7 mouse cellular contexts compared by ENCODE assay signal in the genomic region with DNA sequence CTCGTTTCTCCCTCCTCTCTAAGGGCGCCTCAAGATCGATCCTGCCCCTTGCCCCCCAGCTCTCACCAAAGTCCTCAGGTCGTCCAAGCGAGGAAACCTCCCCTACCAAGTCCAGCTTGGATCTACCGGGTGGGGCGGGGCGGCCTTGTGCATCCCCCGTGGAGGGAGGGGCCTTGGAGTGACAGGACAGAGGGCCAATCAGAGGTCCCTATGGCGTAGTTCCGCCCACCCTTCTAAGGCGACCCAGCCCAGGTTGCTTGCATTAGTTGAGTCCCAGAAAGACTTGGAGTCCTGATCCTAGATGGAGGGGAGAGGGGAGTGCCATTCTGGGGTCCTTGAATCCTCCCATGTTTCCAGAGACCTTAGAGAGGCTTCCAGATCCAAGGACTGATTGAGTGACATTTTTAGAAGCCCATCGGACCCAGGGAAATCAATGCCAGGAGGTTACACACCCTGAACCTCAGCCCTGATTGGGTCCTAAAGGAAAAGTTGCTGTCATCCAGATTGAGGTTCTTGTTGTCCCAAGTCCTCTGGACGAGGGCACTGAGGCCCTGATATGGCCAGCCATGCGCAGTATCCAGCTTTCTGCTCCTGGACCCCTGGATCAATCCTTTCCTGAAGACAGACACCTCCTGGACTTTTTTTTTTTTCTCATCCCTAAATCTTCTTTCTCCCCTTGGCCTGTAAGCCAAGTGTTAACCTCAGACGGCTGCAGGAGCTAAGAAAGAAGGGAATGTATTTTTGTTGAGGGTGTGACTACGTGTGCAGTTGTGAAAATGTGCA. TPM values are rescaled to one million over a fixed set of nuclear protein-coding genes. Genes with fewer than 3 reads are reported as not detected.
DNase-seq lines count a peak whose midpoint lies in the region; ATAC-seq and TF ChIP-seq lines count a peak whose summit lies in the region.

No protein-coding gene starts in this region.

- DNase-seq in MEL-GATA-1-ER (ENCODE audit: extremely low read depth, low read depth) = peak; percentile 85
- DNase-seq in forebrain, postnatal 0 days = peak; percentile 72
- DNase-seq in hindbrain, embryonic 11.5 days (ENCODE audit: low spot score) = peak; percentile 92
- peak; percentile 66 to 67 for DNase-seq in layer of hippocampus, postnatal 14 days (ENCODE audit: low spot score in 2 of 2)
- DNase-seq in skeletal muscle tissue, adult 2 months (ENCODE audit: low read depth, low spot score) = peak; percentile 94

- peak overlapping the region; percentile 46 for H3K4me2 ChIP-seq in forebrain, postnatal 0 days (ENCODE audit: low read depth)
- H3K4me2 ChIP-seq in hindbrain, embryonic 11.5 days (replicated peaks; ENCODE audit: low read depth, low read length) = peak overlapping the region; percentile 56

- ATAC-seq in forebrain, postnatal 0 days = peak; percentile 62
- ATAC-seq in hindbrain, embryonic 11.5 days (ENCODE audit: low FRiP score) = peak; percentile 72
- ATAC-seq in megakaryocyte, adult 5-6 weeks (ENCODE audit: poor library complexity, severe bottlenecking) = peak; percentile 76

- no peaks in the 10 kb centered on the region for H3K27me3 ChIP-seq in forebrain, postnatal 0 days (ENCODE audit: insufficient read depth, low read length)
- H3K27me3 ChIP-seq in hindbrain, embryonic 11.5 days (ENCODE audit: control insufficient read depth, insufficient read depth, low read length) = no peaks in the 10 kb centered on the region

- TF ChIP-seq CTCF in forebrain, postnatal 0 days (IDR thresholded peaks at IDR 0.05; ENCODE audit: low read depth) = no peak

- H3K4me3 ChIP-seq in brown adipose tissue, adult 24 weeks (ENCODE audit: insufficient read depth, low read depth, low read length) = peak overlapping the region; percentile 72
- peak overlapping the region; percentile 18; the same call in 1 of the 2 replicates for H3K4me3 ChIP-seq in forebrain, postnatal 0 days (ENCODE audit: low read depth, low read length)
- H3K4me3 ChIP-seq in hindbrain, embryonic 11.5 days (ENCODE audit: low read depth, low read length) = peak overlapping the region; percentile 39

- WGBS in forebrain, postnatal 0 days = 6% methylated on average over 17 of the region's 17 CpGs
- WGBS in hindbrain, embryonic 11.5 days = 4% methylated on average over 17 of the region's 17 CpGs

- peaks cover 17% of the 10 kb centered on the region for H3K4me1 ChIP-seq in brown adipose tissue, adult 24 weeks (ENCODE audit: control insufficient read depth, insufficient read depth, insufficient read length, low read length)
- 0 out of 2 replicates have a peak, but pooled peaks cover 5% of the 10 kb centered on the region for H3K4me1 ChIP-seq in forebrain, postnatal 0 days (ENCODE audit: insufficient read depth)
- peaks cover 7% of the 10 kb centered on the region for H3K4me1 ChIP-seq in hindbrain, embryonic 11.5 days (replicated peaks; ENCODE audit: control insufficient read depth, insufficient read depth, low read length)

- peak overlapping the region; percentile 77 for H3K27ac ChIP-seq in brown adipose tissue, adult 24 weeks (replicated peaks; ENCODE audit: low read depth, low read length)
- H3K27ac ChIP-seq in forebrain, postnatal 0 days (ENCODE audit: low read depth, low read length) = peak overlapping the region; percentile 48
- peak overlapping the region; percentile 76 for H3K27ac ChIP-seq in hindbrain, embryonic 11.5 days (ENCODE audit: low read depth, low read length)

- H3K36me3 ChIP-seq in forebrain, postnatal 0 days (ENCODE audit: insufficient read depth) = no peaks in the 10 kb centered on the region
- H3K36me3 ChIP-seq in hindbrain, embryonic 11.5 days (ENCODE audit: control insufficient read depth, insufficient read depth, low read length) = no peaks in the 10 kb centered on the region

- H3K9ac ChIP-seq in forebrain, postnatal 0 days = no peak overlapping the region
- H3K9ac ChIP-seq in hindbrain, embryonic 11.5 days (ENCODE audit: low read depth, low read length) = peak overlapping the region; percentile 47

- H3K9me3 ChIP-seq in forebrain, postnatal 0 days (ENCODE audit: low read length) = no peaks in the 10 kb centered on the region
- no peaks in the 10 kb centered on the region for H3K9me3 ChIP-seq in hindbrain, embryonic 11.5 days (ENCODE audit: control insufficient read depth, low read length)

RNA-seq across cellular contexts. Expression of a gene that starts 2.1 kb away (rescaled TPM):
- 62.9 and 78.2 TPM in 2 replicates for polyA plus RNA-seq in brown adipose tissue, adult 24 weeks (2012; ENCODE audit: insufficient read depth, insufficient read length, missing spikeins)
- 8.1 and 8.5 TPM in 2 replicates for total RNA-seq in forebrain, postnatal 0 days (2014; rRNA removed)
- polyA plus RNA-seq in forebrain, postnatal 0 days (2015; fragmentation: Nextera tagmentation; extraction: Ambion mirVana) = 12.4 and 13.9 TPM in 2 replicates
- 25.0 and 26.2 TPM in 2 replicates for polyA plus RNA-seq in hindbrain, embryonic 11.5 days (2014; fragmentation: Nextera tagmentation; extraction: Ambion mirVana)
- total RNA-seq in layer of hippocampus, postnatal 14 days (2021) = 1 to 10 TPM; 5.1 to 9.1 TPM
- total RNA-seq in megakaryocyte, adult 5-6 weeks (2015) = 7.1 and 9.1 TPM in 2 replicates
- total RNA-seq in megakaryocyte, adult 5-6 weeks (2017) = 28.3 and 29.2 TPM in 2 replicates

RNA-seq across cellular contexts. Expression of a gene that starts 9.5 kb away (rescaled TPM):
- polyA plus RNA-seq in brown adipose tissue, adult 24 weeks (2012; ENCODE audit: insufficient read depth, insufficient read length, missing spikeins) = not detected in 2 replicates
- not detected in 2 replicates for total RNA-seq in forebrain, postnatal 0 days (2014; rRNA removed)
- not detected in 2 replicates for polyA plus RNA-seq in forebrain, postnatal 0 days (2015; fragmentation: Nextera tagmentation; extraction: Ambion mirVana)
- not detected in 2 replicates for polyA plus RNA-seq in hindbrain, embryonic 11.5 days (2014; fragmentation: Nextera tagmentation; extraction: Ambion mirVana)
- total RNA-seq in layer of hippocampus, postnatal 14 days (2021) = not detected
- not detected in 2 replicates for total RNA-seq in megakaryocyte, adult 5-6 weeks (2015)
- total RNA-seq in megakaryocyte, adult 5-6 weeks (2017) = not detected in 2 replicates

RNA-seq across cellular contexts. Expression of a gene that starts 12.5 kb away (rescaled TPM):
- 2.7 and 3.3 TPM in 2 replicates for polyA plus RNA-seq in brown adipose tissue, adult 24 weeks (2012; ENCODE audit: insufficient read depth, insufficient read length, missing spikeins)
- 7.4 and 11.6 TPM in 2 replicates for total RNA-seq in forebrain, postnatal 0 days (2014; rRNA removed)
- polyA plus RNA-seq in forebrain, postnatal 0 days (2015; fragmentation: Nextera tagmentation; extraction: Ambion mirVana) = 8.9 and 9.9 TPM in 2 replicates
- polyA plus RNA-seq in hindbrain, embryonic 11.5 days (2014; fragmentation: Nextera tagmentation; extraction: Ambion mirVana) = 77.7 and 95.9 TPM in 2 replicates
- 1 to 10 TPM; 2.4 to 5.0 TPM for total RNA-seq in layer of hippocampus, postnatal 14 days (2021)
- 39.3 and 52.3 TPM in 2 replicates for total RNA-seq in megakaryocyte, adult 5-6 weeks (2015)
- total RNA-seq in megakaryocyte, adult 5-6 weeks (2017) = 83.7 and 101 TPM in 2 replicates

RNA-seq across cellular contexts. Expression of a gene that starts 14.0 kb away (rescaled TPM):
- polyA plus RNA-seq in brown adipose tissue, adult 24 weeks (2012; ENCODE audit: insufficient read depth, insufficient read length, missing spikeins) = 9.2 and 10.5 TPM in 2 replicates
- 1.9 and 2.5 TPM in 2 replicates for total RNA-seq in forebrain, postnatal 0 days (2014; rRNA removed)
- polyA plus RNA-seq in forebrain, postnatal 0 days (2015; fragmentation: Nextera tagmentation; extraction: Ambion mirVana) = 1.2 and 1.5 TPM in 2 replicates
- 2.1 and 2.7 TPM in 2 replicates for polyA plus RNA-seq in hindbrain, embryonic 11.5 days (2014; fragmentation: Nextera tagmentation; extraction: Ambion mirVana)
- total RNA-seq in layer of hippocampus, postnatal 14 days (2021) = 1 to 10 TPM; 6.2 to 7.4 TPM
- 14.3 and 15.0 TPM in 2 replicates for total RNA-seq in megakaryocyte, adult 5-6 weeks (2015)
- total RNA-seq in megakaryocyte, adult 5-6 weeks (2017) = 6.0 and 6.1 TPM in 2 replicates

RNA-seq across cellular contexts. Expression of a gene that starts 34.0 kb away (rescaled TPM):
- 16.3 and 18.4 TPM in 2 replicates for polyA plus RNA-seq in brown adipose tissue, adult 24 weeks (2012; ENCODE audit: insufficient read depth, insufficient read length, missing spikeins)
- 44.2 and 53.6 TPM in 2 replicates for total RNA-seq in forebrain, postnatal 0 days (2014; rRNA removed)
- polyA plus RNA-seq in forebrain, postnatal 0 days (2015; fragmentation: Nextera tagmentation; extraction: Ambion mirVana) = 15.4 and 17.2 TPM in 2 replicates
- polyA plus RNA-seq in hindbrain, embryonic 11.5 days (2014; fragmentation: Nextera tagmentation; extraction: Ambion mirVana) = 12.8 and 14.4 TPM in 2 replicates
- total RNA-seq in layer of hippocampus, postnatal 14 days (2021) = 10 to 100 TPM; 41.6 to 44.7 TPM
- total RNA-seq in megakaryocyte, adult 5-6 weeks (2015) = 10.2 and 11.8 TPM in 2 replicates
- total RNA-seq in megakaryocyte, adult 5-6 weeks (2017) = 15.7 and 16.9 TPM in 2 replicates

Comparison
In these comparisons a context has a peak if more than half of its experiments do, and no peak if none do; other contexts are left out.
1. Peak in every context shown above with its lines: DNase-seq, ATAC-seq, H3K4me3 ChIP-seq and H3K27ac ChIP-seq.
2. H3K4me3 ChIP-seq: peak in every context shown above with its lines; median percentile 72 in brown adipose tissue, adult 24 weeks; 39 in hindbrain, embryonic 11.5 days; 18 in forebrain, postnatal 0 days.